Mouse (Mus musculus) C2C12 (cell line): ENCODE measurements around the gene Irf8. TPM values are rescaled to one million over a fixed set of nuclear protein-coding genes. Genes with fewer than 3 reads are reported as not detected.

ENCODE experiments used
- H3K27me3 ChIP-seq: one replicate; pipeline ENCODE4 v1.6.1; 2011; ENCODE audit not compliant: control insufficient read depth, insufficient read depth, insufficient read length
- H3K36me3 ChIP-seq: one replicate; pipeline ENCODE4 v1.6.1; 2011; ENCODE audit not compliant: control insufficient read depth, insufficient read depth
- H3K4me3 ChIP-seq: one replicate; pipeline ENCODE4 v1.5.1; 2011; ENCODE audit warnings: mild to moderate bottlenecking, control low read depth; ENCODE audit not compliant: poor library complexity, insufficient read depth, severe bottlenecking
- H3K79me2 ChIP-seq: one replicate; pipeline ENCODE4 v1.6.1; 2011; ENCODE audit not compliant: control insufficient read depth, insufficient read depth
- H3K79me3 ChIP-seq: one replicate; pipeline ENCODE4 v1.6.1; 2011; ENCODE audit warnings: low read depth, control low read depth
- H3ac ChIP-seq: one replicate; pipeline ENCODE3; 2011; ENCODE audit warnings: low read depth; ENCODE audit not compliant: control insufficient read depth, insufficient read length
- CEBPB ChIP-seq: IDR thresholded peaks from one replicate; pipeline ENCODE4 v1.6.1; 2011; ENCODE audit warnings: low read depth, mild to moderate bottlenecking, control low read depth, moderate library complexity
- CTCF ChIP-seq: IDR thresholded peaks from one replicate; pipeline ENCODE4 v1.5.1; 2011; ENCODE audit not compliant: control insufficient read depth, insufficient read depth, insufficient read length
- FOSL1 ChIP-seq: IDR thresholded peaks from one replicate; pipeline ENCODE4 v1.8.0; 2011; ENCODE audit warnings: mild to moderate bottlenecking, low read length; ENCODE audit not compliant: poor library complexity, insufficient read depth, severe bottlenecking
- MAX ChIP-seq: IDR thresholded peaks from one replicate; pipeline ENCODE4 v1.6.1; 2011; ENCODE audit warnings: mild to moderate bottlenecking, control low read depth
- MYOD1 ChIP-seq: IDR thresholded peaks from one replicate; pipeline ENCODE4 v1.6.1; 2011; ENCODE audit warnings: low read depth; ENCODE audit not compliant: control insufficient read depth, insufficient read length
- MYOG ChIP-seq: IDR thresholded peaks from one replicate; pipeline ENCODE4 v1.6.1; 2011; ENCODE audit not compliant: control insufficient read depth, insufficient read length; ENCODE audit errors: extremely low read depth
- USF1 ChIP-seq: IDR thresholded peaks from one replicate; pipeline ENCODE4 v1.6.1; 2011; ENCODE audit warnings: low read depth, mild to moderate bottlenecking, control low read depth, moderate library complexity
- long read RNA-seq, 2 experiments: library from polyadenylated mRNA; unstranded; transcript quantifications; one replicate each; pipeline ENCODE4 v2.0.0; 2019 to 2020
- polyA plus RNA-seq: library from polyadenylated mRNA; unstranded; fragments of >200 nt; fragmentation: generic; extraction: Trizol; gene quantifications from one replicate; pipeline ENCODE4 v1.2.1, GENCODE M21; 2012; ENCODE audit warnings: missing spikeins

Irf8 gene
- not detected for polyA plus RNA-seq
- long read RNA-seq, experiment 1: 0 reads
- long read RNA-seq, experiment 2: 0 reads

- Histone ChIP-seq H3K36me3 (no peaks in the 10 kb centered on the region), H3ac (no peak within 1 kb of the TSS), H3K79me2 (no peaks in the 10 kb centered on the region), H3K27me3 (peaks cover 89% of the 10 kb centered on the region), H3K79me3 (no peaks in the 10 kb centered on the region), H3K4me3 (no peak within 1 kb of the TSS)
- TF ChIP-seq MYOG (no peak), FOSL1 (no peak), MYOD1 (no peak), CTCF (no peak), USF1 (no peak), MAX (no peak), CEBPB (no peak)
Measured at GRCm38 (mm10) chr8:120735770-120736481, at the start of gene Irf8. TSS of gene Irf8 (plus strand) at chr8:120736358.

DNA sequence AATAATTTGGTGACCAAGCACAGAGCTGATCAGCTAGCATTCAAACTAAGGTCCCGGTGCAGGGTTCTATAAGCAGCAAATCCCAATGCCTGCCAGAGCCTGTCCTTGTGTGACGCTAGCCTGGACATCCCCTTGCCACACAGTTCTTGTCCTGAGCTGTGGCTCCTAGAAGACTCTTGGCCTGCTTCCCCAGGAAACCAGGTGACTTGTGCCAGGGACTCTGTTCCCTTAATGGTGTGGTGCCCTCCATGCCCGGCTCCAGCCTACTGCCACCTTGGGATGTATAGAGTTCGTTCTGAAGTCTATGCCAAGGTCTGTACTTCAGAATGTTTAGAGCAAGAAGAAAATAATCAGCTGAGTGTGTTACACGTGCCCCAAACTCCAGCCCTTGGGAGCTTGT lies 49.6 kb upstream of the Irf8 start:
- Histone ChIP-seq H3K79me3 (no peaks in the 10 kb centered on the region), H3K4me3 (no peak overlapping the region), H3K36me3 (no peaks in the 10 kb centered on the region), H3K27me3 (peaks cover 66% of the 10 kb centered on the region), H3K79me2 (no peaks in the 10 kb centered on the region), H3ac (no peak overlapping the region)
- TF ChIP-seq USF1 (no peak), MAX (no peak), CTCF (no peak), MYOG (no peak)

DNA sequence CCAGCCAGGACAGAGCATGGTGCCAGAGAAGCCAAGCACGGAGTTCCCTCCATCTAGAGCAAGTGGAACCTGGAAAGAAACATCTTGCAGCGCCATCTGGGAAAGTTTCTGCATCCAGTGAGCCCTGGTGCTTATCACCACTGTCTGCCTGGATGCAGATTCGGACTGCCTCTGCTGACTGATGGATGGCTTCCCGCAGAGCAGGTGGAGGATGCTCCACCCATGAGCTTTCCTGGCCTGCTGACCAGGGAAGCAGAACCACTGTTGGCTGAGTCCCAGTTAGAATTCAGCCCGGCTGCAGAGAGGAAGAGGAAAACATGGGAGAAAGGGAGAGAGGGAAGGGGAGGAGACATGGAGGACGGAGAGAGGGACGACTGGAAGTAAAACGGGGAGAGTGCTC lies 48.4 kb upstream of the Irf8 start:
- Histone ChIP-seq H3ac (no peak overlapping the region), H3K79me2 (no peaks in the 10 kb centered on the region), H3K79me3 (no peaks in the 10 kb centered on the region), H3K4me3 (no peak overlapping the region), H3K36me3 (no peaks in the 10 kb centered on the region), H3K27me3 (peaks cover 65% of the 10 kb centered on the region)
- TF ChIP-seq MAX: no peak
- no peak for TF ChIP-seq MYOD1
- no peak for TF ChIP-seq CTCF
- TF ChIP-seq FOSL1: no peak

- TF ChIP-seq FOSL1 (no peak), MYOG (no peak), MAX (no peak), CTCF (no peak), USF1 (no peak)
- H3K27me3 ChIP-seq: peaks cover 62% of the 10 kb centered on the region
- no peaks in the 10 kb centered on the region for H3K79me2 ChIP-seq
- H3ac ChIP-seq: no peak overlapping the region
- H3K79me3 ChIP-seq: no peaks in the 10 kb centered on the region
- H3K4me3 ChIP-seq: no peak overlapping the region
- no peaks in the 10 kb centered on the region for H3K36me3 ChIP-seq
Measured at GRCm38 (mm10) chr8:120688511-120688910, 47.6 kb upstream of the Irf8 start.

GRCm38 (mm10) chr8:120692934-120693333 lies 43.2 kb upstream of the Irf8 start:
- no peak for TF ChIP-seq FOSL1
- TF ChIP-seq CEBPB: no peak
- TF ChIP-seq MYOG: no peak
- TF ChIP-seq USF1: no peak
- no peak for TF ChIP-seq MAX
- TF ChIP-seq CTCF: no peak
- TF ChIP-seq MYOD1: no peak
- Histone ChIP-seq H3K79me2 (no peaks in the 10 kb centered on the region), H3K27me3 (peaks cover 51% of the 10 kb centered on the region), H3ac (no peak overlapping the region), H3K36me3 (no peaks in the 10 kb centered on the region), H3K4me3 (no peak overlapping the region), H3K79me3 (no peaks in the 10 kb centered on the region)

DNA sequence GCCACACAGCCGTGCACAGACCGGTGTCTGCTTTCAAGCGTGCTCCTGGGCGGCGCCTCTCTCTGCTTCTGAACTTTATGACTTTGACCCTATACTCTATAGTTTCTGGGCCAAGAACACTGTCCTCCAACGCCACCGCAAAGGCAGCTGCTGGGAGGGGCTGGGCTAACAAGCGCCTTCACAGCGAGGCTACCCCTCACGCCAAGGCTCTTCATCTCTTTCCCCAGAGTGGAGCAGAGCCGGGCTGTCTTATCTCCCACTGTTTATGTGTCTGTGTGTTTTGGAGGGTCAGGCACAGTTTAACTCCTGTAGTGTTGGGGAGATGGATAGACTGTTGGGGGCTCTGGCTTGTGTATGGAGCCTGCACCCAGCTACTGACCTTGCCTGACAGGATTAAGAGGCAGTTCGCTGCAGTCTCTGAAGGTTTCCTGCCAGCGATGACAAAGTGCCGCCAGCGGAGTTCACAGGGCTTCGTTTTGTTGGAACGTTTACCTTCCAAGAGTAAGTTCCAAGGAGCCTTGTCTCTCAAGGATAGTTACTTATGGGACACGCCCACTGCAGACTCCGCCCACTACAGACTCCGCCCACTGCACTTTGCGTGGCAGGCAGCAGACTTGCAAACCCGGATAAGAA lies 42.2 kb upstream of the Irf8 start:
- Histone ChIP-seq H3K27me3 (peaks cover 41% of the 10 kb centered on the region), H3ac (no peak overlapping the region), H3K79me3 (no peaks in the 10 kb centered on the region), H3K4me3 (no peak overlapping the region), H3K79me2 (no peaks in the 10 kb centered on the region), H3K36me3 (no peaks in the 10 kb centered on the region)
- TF ChIP-seq USF1 (no peak), CTCF (no peak), MYOD1 (no peak), MYOG (no peak), MAX (no peak), FOSL1 (no peak), CEBPB (no peak)
